Mouse (Mus musculus): ENCODE results near the gene Robo2.

Robo2 gene

GRCm38 (mm10) chr16:74321666-74322371, 89.8 kb downstream of the Robo2 start:
- no peak for DNase-seq (ENCODE audit: low spot score in 2 of 2)

- DNase-seq (ENCODE audit: low spot score in 2 of 2): no peak
These were observed 95.5 kb downstream of the Robo2 start for GRCm38 (mm10) chr16:74316150-74316549.

DNA sequence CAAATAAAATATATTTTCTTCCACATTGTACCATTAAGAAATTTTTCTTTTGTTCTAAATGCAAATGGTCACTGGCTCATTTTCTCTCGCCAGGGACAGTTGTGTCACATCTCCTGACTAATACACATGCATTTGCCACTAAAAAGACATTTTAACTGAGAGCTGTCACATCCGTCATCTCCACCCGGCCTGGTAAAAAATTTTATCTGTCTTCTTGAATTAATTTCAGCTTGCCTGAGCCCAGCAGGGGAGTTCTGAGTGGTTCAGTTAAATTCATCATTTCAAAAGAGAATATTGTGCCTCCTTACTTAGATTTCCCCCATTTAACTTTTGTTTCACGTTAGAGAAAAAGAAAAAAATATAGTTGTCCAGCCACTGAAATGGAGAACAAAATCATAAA, 98.4 kb downstream of the Robo2 start:
- no peak for DNase-seq (ENCODE audit: low spot score in 2 of 2)

GRCm38 (mm10) chr16:74307543-74307887, 104.1 kb downstream of the Robo2 start:
- DNase-seq (ENCODE audit: low spot score in 2 of 2): no peak

GRCm38 (mm10) chr16:74306876-74307542, 104.6 kb downstream of the Robo2 start:
- DNase-seq (ENCODE audit: low spot score in 2 of 2): no peak

GRCm38 (mm10) chr16:74287878-74288277, 123.7 kb downstream of the Robo2 start:
- DNase-seq (ENCODE audit: low spot score in 2 of 2): no peak

- DNase-seq (ENCODE audit: low spot score in 2 of 2): no peak
These were observed 129.1 kb downstream of the Robo2 start for GRCm38 (mm10) chr16:74282549-74282948.

- no peak for DNase-seq (ENCODE audit: low spot score in 2 of 2)
These were observed 134.6 kb downstream of the Robo2 start for GRCm38 (mm10) chr16:74276855-74277573.

DNA sequence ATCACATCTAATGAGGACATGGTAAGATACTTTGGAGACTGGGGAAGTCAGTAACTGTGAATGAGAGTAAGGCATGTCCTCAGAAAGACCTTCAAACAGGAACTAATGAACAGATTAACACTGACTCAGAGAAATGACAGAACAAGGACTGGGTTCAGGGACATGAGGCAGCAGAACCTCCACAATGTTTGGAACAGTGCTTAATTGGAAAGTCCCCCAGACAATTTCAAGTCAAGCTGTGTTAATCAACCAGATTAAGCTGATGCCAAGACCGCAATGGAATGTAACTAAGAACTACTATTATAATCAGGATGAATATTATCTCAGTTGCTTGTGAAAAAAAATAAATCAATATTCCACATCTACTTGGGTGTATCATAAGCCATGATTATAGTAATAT, 137.0 kb downstream of the Robo2 start:
- DNase-seq (ENCODE audit: low spot score in 2 of 2): no peak

GRCm38 (mm10) chr16:74272993-74273392, 138.6 kb downstream of the Robo2 start:
- DNase-seq (ENCODE audit: low spot score in 2 of 2): no peak

DNA sequence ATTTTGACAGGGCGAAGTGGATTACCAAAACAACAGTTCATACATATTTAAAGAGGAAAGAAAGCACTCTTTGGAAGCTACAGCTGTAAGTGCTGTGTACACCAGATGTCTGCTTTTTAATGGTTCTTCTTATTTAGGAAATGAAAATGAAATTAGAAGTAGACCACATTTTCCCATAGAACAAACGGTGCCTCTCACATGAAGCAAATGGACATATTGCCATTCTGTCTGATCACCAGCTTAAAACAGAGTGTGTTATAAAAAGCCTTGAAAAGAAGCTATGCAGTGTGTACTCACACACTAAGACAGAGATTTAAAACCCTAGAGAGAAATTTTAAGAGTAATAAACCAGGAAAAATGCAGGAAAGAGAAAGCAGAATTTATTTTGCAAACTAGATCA, 153.4 kb downstream of the Robo2 start:
- DNase-seq (ENCODE audit: low spot score in 2 of 2): no peak

GRCm38 (mm10) chr16:74244452-74244851, 167.2 kb downstream of the Robo2 start:
- DNase-seq (ENCODE audit: low spot score in 2 of 2): no peak

DNA sequence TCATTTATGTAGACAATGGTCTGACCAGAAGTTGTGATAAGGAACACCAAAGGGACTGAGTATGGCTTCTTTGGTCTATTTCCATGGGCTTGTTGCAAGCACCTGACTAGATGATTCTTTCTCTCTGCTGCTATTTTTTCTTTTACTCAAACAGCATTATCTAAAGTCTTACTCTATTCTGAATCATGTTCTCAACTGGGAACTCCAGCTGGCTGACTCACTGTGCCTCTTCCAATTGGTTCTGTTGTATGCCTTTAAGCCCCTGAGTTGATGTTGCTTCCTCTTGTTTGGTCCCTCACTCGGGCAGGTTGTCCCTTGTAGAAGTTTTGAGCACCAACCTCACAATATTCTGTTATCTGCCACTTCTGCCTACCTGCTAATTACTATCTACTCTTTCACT, 170.1 kb downstream of the Robo2 start:
- DNase-seq (ENCODE audit: low spot score in 2 of 2): no peak

DNA sequence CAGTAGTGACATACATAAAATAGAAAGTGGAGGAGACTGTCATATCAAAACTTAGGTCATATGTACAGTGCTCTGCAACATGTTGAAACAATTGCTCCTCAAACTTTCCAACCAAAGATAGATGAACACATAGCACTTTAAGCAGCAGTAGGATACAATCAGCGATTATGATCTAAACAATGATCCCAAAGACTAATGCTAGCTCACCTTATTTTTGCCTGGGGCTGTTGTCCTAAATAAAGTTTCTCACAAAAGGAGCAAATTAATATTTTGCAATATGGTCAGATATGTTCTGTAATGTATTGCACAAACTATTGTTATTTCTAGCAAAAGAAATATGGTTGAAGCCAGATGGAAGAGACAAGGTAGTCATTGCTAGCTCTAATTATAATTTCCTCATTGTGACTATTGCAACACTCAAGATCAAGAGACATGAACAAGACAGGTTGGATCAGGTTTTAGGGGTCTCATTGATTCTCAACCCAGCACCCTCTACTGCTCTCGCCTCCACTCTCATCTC, 174.2 kb downstream of the Robo2 start:
- no peak for DNase-seq (ENCODE audit: low spot score in 2 of 2)

DNA sequence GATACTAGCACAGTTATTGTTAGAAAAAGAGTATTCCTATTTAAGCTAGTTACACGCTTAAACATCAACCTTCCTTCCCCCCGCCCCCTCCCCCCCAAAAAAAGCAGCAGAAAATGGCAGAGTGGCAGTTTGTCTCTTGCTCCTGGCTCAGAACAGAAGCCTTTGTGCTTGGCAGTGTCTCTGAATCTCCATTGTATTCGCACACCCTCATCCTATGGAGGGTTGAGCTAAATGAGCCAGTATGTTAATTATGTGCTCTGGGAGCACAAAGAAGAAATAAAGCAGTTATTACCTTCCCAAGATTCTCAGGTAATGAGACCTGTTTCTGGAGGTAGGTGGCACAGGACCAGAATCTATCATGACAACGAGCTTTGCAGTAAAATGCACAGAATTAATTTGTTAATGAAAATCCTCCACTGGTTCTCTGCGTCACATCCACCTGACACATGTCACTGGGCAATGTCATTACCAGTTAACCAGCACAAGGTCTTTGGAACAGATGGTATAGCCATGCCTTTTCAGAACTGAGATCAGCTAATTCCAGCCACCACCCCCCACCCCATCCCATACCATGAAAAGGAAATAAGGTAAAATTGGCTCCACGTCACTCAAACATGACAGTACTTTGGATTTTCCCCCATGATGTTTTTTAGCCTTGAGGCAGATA, 177.1 kb downstream of the Robo2 start:
- DNase-seq (ENCODE audit: low spot score in 2 of 2): no peak

- DNase-seq (ENCODE audit: low spot score in 2 of 2): no peak
These were observed 178.0 kb downstream of the Robo2 start for GRCm38 (mm10) chr16:74233596-74233995.

DNA sequence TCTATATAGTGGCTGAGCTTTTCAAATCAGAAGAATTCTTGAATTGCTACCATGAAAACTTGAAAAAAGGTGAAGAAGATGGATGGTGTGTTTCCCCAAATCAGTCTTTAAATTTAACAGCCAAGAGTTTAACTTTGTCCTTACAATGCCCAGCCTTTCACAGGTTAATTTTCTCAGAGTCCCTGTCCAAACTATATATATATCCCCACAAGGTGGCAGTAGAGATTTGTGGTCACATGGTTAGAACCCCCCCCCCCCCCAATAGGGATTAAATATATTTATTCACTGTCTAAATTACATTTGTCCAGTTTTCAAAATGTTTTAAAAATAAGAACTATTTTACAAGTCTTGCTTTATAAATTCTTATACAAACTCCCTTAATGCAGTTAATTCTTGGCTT, 184.3 kb downstream of the Robo2 start:
- no peak for DNase-seq (ENCODE audit: low spot score in 2 of 2)

DNA sequence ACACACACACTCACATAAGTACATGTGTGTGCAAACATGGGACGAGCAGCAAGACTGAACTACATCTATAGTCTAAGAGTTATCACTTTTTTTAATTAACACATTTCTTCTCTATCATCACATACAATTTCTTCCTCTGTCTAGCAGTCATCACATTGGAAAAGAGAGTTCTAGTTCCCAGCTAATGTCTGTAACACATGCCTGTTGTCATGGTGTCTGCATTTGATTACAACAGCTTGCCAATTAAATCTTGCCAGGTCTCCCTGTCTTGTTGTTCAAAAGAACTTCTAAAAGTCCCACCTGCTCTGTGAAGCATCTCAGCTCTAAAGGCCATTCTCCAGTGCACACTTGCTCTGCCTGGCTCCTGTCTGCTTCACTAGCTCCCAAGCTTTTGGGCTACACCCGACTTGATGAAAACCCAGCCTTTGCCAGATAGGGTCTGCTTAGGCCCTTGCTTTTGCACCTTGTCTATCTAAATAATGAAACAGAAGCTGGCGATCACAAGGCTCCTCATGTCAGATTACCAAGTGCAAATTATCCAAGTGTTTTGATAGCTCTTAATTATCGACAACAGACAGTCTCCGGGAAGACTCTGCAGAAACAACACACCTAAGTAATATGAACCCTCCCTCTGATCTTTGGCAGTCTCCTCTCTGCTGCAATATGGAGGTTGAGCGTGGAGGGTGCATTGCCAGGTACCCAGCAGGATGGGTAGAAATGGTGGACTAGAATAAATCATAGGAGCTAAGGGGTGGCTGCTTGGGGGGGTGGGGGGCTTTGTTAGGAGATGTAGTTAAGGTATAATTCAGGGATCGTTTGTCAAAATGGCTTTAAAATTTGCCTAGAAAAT, 186.0 kb downstream of the Robo2 start:
- DNase-seq (ENCODE audit: low spot score in 2 of 2): no peak

GRCm38 (mm10) chr16:74222501-74222900, 189.1 kb downstream of the Robo2 start:
- DNase-seq (ENCODE audit: low spot score in 2 of 2): no peak

DNA sequence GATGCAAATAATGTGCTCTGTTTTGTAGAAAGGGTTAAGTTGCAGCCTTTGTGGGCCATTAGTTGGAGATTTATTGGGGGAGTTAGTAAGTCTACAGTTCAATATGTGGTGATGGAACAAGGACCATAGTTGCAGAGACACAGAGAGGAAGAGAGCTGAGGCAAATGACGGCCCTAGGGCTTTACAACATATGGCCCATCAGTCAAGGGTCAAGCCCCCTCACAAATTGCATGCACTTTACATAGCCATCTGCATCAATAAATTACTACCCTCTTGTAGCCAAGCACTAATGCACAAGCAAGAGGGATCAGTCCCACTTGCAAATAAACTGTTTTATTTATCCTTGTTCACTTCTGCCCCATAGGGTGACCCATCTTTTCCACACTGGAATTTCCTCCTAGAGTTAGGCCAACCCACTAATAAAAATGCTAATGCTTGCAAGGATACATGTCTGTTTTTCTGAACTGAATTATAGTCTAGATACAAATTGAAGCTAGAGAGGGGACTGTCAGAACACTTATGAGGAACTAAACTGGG, 194.7 kb downstream of the Robo2 start:
- no peak for DNase-seq (ENCODE audit: low spot score in 2 of 2)

DNA sequence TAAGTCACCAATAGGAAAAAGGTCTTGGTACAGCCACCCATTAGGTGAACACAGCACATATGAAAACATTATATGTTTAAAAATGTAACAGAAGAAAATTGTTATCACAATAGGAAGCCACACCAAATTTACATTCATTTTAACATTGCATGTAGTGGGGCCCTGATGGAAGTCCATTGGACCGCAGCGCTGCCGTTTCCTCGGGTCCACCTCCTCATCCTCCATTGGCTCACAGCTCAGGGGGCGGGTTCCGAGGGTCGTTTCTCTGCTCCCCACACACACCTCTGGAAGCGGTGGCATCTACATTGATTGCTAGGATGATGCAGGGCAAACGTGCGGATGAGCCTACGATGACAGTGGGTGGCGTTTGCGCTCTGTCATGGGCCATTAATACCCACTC, 195.8 kb downstream of the Robo2 start:
- DNase-seq (ENCODE audit: low spot score in 2 of 2): no peak
